Mouse (Mus musculus): ENCODE results near the gene Tnfrsf13c.

Gene Tnfrsf13c

GRCm38 (mm10) chr15:82230098-82230611 is 6.0 kb upstream of the Tnfrsf13c start:
- no peak for DNase-seq (ENCODE audit: low spot score in 2 of 2)

DNA sequence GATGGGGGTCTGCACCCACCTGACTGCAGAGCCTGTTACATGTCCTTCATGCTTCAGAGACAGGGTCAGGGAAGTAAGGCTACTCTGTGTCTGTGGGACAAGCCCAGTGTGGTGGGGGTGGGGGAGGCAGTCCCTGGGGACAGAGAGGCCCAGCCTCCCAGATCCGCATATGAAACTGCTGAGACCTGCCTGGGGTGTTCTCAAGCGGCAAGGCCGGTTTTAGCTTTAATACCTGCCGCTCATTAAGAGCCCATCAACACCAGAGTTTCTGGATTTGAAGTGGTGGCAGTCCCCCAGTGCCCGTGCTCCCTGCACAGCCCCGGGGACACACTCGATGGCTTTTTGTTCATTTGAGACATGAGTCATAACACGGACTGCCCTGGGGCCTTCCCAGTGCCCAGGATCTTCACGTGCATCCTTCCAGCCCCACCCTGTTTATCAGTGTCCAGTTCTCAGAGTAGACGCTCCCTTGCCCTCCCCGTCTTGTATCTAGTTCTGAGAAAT is 5.4 kb upstream of the Tnfrsf13c start:
- no peak for DNase-seq (ENCODE audit: low spot score in 2 of 2)

GRCm38 (mm10) chr15:82225769-82226168 is 1.6 kb upstream of the Tnfrsf13c start:
- DNase-seq (ENCODE audit: low spot score in 2 of 2) = no peak

DNA sequence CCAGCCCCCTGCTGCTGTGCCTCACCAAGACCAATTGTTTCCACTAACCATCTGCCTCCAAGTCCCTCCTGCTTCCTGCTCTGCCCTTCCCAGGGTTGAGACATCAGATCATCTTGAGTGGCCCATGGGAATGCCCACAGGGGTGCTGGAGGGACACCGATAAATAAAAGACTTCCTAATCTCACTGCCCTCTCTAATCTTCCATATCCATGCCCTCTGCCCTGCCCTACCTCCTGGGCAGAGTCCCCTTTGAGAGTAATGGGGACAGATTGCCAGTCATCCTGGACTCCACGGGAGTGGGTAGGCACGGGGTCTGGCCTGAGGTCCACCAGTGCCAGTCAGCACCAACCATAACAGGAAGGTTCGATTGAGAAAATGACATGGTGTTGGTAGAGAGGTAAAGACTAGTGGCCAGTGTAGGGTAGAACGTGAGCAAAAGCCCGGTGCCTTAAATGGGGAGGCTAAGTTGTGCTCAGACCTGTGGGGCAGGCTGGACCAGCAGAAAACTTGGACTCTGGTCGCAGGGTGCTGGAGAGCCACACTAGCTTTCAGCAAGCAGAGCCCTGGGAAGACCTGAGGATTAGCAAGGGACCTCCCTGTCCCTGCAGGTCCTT is 540 bp upstream of the Tnfrsf13c start:
- DNase-seq (ENCODE audit: low spot score in 2 of 2) = no peak

GRCm38 (mm10) chr15:82223251-82223650 is 918 bp downstream of the Tnfrsf13c start:
- no peak for DNase-seq (ENCODE audit: low spot score in 2 of 2)

GRCm38 (mm10) chr15:82221104-82221860 is 2.9 kb downstream of the Tnfrsf13c start:
- DNase-seq (ENCODE audit: low spot score in 2 of 2) = no peak

GRCm38 (mm10) chr15:82220003-82220675 is 4.0 kb downstream of the Tnfrsf13c start:
- DNase-seq (ENCODE audit: low spot score in 2 of 2) = no peak

- DNase-seq (ENCODE audit: low spot score in 2 of 2) = no peak
These were observed 5.1 kb downstream of the Tnfrsf13c start for GRCm38 (mm10) chr15:82218778-82219666.

DNA sequence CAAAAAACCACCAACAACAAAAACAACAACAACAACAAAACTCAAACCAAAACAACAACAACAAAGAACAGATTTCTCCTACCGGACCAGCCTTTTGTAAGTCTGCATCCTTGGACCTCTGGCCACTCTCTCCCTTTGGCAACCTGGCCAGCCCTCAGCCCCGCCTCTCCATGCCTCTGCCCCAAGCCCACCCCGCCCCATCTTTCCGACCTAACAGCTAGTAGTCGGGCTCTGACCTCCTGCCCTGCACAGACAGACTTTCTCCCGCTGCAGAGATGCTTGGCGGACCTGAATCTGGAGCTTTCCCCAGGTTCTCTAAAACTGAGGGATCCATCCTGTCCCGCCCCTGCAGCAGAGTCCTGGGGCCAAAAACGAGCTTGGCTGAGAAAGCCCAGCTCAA is 6.2 kb downstream of the Tnfrsf13c start:
- DNase-seq (ENCODE audit: low spot score in 2 of 2) = no peak

GRCm38 (mm10) chr15:82217039-82217438 is 7.1 kb downstream of the Tnfrsf13c start:
- DNase-seq (ENCODE audit: low spot score in 2 of 2) = no peak

DNA sequence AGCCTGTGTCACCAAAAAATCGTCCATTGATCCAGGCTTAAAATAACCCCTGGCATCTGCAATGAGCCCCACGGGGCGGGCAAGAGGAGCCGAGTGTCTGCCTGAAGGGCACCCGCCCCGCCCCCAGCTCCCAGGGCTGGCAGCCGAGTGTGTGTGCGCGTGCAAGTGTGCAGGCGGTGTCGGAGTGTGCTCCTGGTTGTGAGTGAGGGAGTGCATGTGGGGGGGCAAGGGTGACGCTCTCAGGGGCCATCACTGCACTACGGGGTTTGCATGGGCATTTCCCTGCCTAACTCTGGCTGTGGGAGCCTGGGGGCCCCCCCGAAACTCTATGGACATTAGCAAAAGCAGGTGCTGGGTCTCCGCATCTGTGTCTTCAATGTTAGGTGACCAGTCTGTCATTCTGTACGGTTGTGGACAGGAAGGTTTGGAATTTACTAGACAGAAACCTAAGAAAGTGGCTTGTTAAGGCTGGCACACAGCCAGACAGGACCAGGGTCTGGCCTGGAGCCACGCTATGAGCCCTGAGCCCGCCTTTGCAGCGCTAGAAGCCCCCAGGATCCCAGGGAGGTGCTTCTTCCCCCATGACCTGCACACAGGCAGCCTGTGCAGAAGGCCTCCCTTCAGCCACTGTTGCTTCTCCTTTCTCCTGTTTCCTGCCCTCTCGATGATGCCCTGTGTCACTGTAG is 7.9 kb downstream of the Tnfrsf13c start:
- no peak for DNase-seq (ENCODE audit: low spot score in 2 of 2)

DNA sequence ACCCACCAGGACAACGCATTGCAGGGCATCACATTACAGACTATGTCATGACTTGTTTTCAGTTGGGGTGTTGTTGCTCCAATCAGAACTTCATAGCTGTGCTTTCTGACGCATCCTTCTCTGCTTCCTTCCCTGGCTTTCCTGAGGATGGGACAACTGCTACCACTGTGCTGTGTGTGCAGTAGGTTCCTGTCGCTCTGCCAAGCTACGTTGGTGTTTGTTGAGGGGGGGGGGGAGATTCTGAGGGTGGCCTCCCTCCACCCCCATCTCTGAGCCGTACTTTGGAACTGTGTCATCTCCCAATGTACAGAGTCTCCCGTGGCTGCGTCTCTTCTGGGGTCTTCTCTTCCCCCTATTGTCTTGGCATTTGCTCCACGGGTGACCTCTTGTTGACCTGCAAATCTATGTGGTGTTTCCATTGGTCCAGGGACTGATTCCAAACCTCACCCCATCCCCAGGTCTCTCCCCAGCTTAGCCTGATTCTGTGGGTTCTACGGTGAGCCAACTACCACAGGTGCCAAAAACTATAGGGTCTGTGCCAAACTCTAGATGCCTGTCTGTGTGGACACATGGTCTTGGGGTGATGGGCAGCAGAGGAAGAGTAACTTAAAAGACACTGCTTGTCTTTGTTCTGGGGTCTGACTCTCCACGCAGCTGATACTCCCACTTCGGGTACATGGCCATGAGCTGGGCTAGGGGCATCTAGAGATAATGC is 8.7 kb downstream of the Tnfrsf13c start:
- no peak for DNase-seq (ENCODE audit: low spot score in 2 of 2)

- no peak for DNase-seq (ENCODE audit: low spot score in 2 of 2)
These were observed 10.9 kb downstream of the Tnfrsf13c start for GRCm38 (mm10) chr15:82213222-82213621.

GRCm38 (mm10) chr15:82212752-82213063 is 11.5 kb downstream of the Tnfrsf13c start, which contains the start of gene Shisa8:
TSS of gene Shisa8 (minus strand) at chr15:82212815.
- no peak for DNase-seq (ENCODE audit: low spot score in 2 of 2)

DNA sequence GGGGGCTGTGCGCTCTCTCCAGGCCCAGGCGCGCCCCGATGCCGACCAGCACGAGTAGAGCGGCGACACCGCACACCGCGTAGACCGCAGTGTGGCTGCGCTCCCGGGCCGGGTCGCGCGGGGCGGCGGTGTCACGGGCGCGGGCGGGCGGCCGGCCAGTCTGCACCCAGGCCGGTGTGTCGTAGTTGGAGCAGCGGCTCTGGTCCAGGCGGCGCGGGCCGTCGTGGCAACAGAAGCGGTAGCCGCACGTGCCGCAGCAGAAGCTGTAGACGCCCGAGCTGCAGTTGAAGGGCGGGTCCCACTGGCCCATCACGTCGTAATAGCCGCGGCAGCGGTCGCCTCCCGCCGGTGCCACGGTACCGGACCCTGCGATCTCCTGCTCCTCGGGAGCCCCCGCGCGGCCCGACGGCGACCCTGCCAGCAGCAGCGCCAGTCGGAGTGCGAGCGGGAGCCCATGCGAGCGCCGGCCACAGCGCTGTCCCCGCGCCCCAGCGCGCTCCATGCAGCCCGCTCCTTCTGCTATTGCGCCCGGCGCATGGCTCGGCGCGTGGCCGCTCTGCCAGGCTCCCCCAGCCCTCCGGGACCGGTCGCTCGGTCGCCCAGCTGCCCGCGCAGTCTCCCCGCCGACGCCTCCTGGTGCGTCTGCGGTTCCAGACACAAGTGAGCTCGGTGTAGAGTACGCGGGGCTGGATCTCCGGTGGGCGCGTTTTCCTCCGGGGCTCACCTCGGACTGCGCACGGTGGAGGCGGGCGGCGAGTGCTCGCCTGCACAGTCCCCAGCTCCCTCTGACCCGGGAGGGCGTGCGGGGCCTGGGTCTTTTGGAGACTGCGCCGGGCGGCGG is 12.0 kb downstream of the Tnfrsf13c start:
- no peak for DNase-seq (ENCODE audit: low spot score in 2 of 2)

DNA sequence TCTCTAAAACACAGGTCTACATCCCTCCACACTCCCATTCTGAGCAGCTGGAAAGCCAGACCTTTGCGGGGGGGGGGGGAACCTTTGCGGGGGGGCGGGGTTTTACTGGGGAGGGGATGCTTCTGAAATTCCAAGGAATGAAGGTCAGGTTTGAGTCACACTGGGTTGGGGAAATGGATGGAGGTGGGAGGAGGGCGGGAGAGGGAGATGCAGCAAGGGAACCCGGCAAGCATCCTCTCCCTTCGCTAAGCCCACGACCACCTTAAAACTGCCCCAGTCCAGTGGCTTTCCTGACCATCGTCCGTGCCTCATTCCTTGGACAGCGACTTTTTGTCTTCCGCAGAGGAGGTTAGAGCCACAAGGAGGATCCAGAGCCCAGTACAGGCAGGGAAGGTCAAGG is 12.9 kb downstream of the Tnfrsf13c start:
- no peak for DNase-seq (ENCODE audit: low spot score in 2 of 2)

GRCm38 (mm10) chr15:82210801-82211200 is 13.4 kb downstream of the Tnfrsf13c start:
- DNase-seq (ENCODE audit: low spot score in 2 of 2) = no peak

DNA sequence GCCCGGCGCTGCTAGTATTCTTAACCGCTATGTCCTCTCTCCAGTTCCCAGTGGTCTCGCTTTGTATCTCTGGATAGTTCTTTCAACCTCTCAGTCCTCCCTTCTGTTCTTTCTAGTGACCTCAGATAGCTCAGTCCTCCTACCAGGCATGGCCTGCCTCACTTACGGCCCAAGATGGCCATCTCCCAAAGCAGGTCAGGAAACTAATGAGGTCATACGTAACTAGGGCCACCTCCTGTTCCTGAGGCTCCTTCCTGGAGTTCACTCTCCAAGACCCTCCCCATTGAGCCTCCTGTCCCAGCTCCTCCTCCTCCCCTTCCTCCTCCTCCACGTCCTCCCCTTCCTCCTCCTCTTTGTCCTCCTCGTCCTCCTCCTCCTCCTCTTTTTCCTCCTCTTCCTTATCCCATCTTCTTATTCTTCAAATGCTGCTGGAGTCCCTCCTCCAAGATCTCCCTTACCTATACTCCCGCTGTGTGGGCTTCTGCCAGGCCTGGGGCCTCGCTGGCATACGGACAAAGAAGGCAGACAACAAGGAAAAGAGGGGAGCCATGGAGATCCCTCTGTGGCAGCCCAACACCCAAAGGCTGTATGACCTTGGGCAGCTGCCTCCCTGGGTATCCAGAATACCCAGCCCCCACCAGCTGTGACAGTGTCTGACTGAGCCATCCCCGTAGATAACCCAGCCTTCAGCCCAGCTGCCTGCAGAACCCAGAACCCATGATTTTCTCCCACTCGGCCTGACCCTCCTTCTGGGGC is 14.7 kb downstream of the Tnfrsf13c start:
- no peak for DNase-seq (ENCODE audit: low spot score in 2 of 2)

DNA sequence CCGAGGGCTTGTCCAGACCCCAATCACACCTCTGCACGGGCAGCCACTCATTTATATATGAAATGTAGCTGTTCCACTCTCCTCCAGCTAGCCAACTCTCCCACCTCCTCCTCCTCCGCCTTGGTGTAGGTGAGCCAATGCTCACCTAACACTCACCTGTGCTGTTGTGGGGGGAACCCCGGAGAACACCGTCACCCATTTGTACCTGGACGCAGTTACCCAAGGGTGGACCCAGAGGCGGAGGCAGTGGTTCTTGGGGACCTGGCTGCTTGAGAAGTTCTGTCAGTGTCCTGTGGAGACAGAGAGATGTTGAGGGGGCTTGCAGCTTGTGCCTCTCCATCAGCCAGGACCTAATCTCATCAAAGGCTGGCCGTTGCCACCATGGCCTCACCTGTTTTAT is 15.9 kb downstream of the Tnfrsf13c start:
- DNase-seq (ENCODE audit: low spot score in 2 of 2) = no peak

All from frontal cortex, postnatal 14 days (tissue).